Mouse (Mus musculus) neural tube, embryonic 11.5 days (tissue): ENCODE data around the gene Syn3. TPM values are rescaled to one million over a fixed set of nuclear protein-coding genes. Genes with fewer than 3 reads are reported as not detected.
A peak's percentile ranks its signal among the peaks of the same experiment; 100 is the strongest.

Experiments
- ATAC-seq: fragments of 200-750 bp; cut with Nextera tagmentation; 2 replicates; pipeline ENCODE4 v1.8.0; 2017; ENCODE audit warnings: moderate number of reproducible peaks, mild to moderate bottlenecking, moderate TSS enrichment, moderate library complexity; ENCODE audit not compliant: insufficient read depth, low FRiP score, low TSS enrichment
- DNase-seq: peaks from one replicate; pipeline ENCODE4 v3.0.0-alpha.2; 2015; ENCODE audit warnings: low spot score
- H3K27ac ChIP-seq: fragments of 300-500 bp; sonication (generic); 2 replicates; pipeline ENCODE4 v1.5.1; 2014; ENCODE audit warnings: low read depth, mild to moderate bottlenecking, low read length
- H3K27me3 ChIP-seq: fragments of 300-500 bp; sonication (generic); 2 replicates; pipeline ENCODE4 v1.6.1; 2014; ENCODE audit warnings: mild to moderate bottlenecking, low read length, mixed read lengths; ENCODE audit not compliant: control insufficient read depth, insufficient read depth
- H3K36me3 ChIP-seq: fragments of 300-500 bp; sonication (generic); 2 replicates; pipeline ENCODE4 v1.6.1; 2014; ENCODE audit warnings: mild to moderate bottlenecking, low read length, moderate library complexity, mixed read lengths; ENCODE audit not compliant: control insufficient read depth, insufficient read depth
- H3K4me1 ChIP-seq: fragments of 300-500 bp; sonication (generic); 2 replicates; pipeline ENCODE4 v1.6.1; 2014; ENCODE audit warnings: low read length, mixed read lengths; ENCODE audit not compliant: control insufficient read depth, insufficient read depth
- H3K4me2 ChIP-seq: fragments of 300-500 bp; sonication (generic); 2 replicates; pipeline ENCODE4 v1.6.1; 2014; ENCODE audit warnings: low read depth, mild to moderate bottlenecking, moderate library complexity
- H3K4me3 ChIP-seq: fragments of 300-500 bp; sonication (generic); 2 replicates; pipeline ENCODE4 v1.5.1; 2014; ENCODE audit warnings: low read depth, low read length
- H3K9ac ChIP-seq: fragments of 300-500 bp; sonication (generic); 2 replicates; pipeline ENCODE4 v1.6.1; 2014; ENCODE audit warnings: mild to moderate bottlenecking, low read length
- H3K9me3 ChIP-seq: fragments of 300-500 bp; sonication (generic); 2 replicates; pipeline ENCODE4 v1.6.1; 2016; ENCODE audit warnings: low read length; ENCODE audit not compliant: control insufficient read depth
- WGBS: fragments of 180-500 bp; shearing (Covaris S2); extraction: QIAGEN DNeasy Blood & Tissue Kit; methylation state at CpG from one replicate; pipeline ENCODE4 v1.1.7; 2014; 5-methylcytosine and 5-hydroxymethylcytosine counted together
- polyA plus RNA-seq: library from polyadenylated mRNA; unstranded; fragments of >200 nt; fragmentation: Nextera tagmentation; extraction: Ambion mirVana; gene quantifications from 2 replicates; pipeline ENCODE4 v1.2.1, GENCODE M21; 2014

Syn3 gene
- polyA plus RNA-seq, 1 experiment from 2014 or later, result 4.4 TPM

DNA sequence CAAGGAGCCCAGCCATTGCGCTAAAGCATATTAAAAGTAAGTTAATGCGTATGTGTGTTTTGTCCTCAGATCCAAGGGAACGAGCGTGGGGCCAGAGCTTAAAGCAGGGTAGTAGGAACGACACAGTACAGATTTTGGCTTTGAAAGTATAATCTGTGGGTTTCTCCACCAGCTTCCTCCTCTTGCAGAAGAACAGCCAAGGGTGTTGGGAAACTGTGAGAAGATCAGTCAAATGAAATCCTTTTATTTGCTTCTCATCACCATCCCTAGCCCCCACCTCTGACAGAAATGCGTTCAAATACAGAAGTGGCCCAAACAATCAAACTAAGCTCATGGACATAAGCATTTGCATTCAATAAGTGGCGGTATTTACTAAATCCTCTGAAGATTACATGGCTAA lies 22.0 kb downstream of the Syn3 start:
- Histone ChIP-seq H3K4me2 (no peak overlapping the region), H3K9ac (no peak overlapping the region), H3K9me3 (no peaks in the 10 kb centered on the region), H3K4me3 (no peak overlapping the region), H3K27ac (no peak overlapping the region), H3K27me3 (no peaks in the 10 kb centered on the region), H3K36me3 (no peaks in the 10 kb centered on the region), H3K4me1 (no peaks in the 10 kb centered on the region)
- WGBS, result 90% methylated on average over 7 of the region's 7 CpGs
- ATAC-seq (no peak), DNase-seq (no peak)

DNA sequence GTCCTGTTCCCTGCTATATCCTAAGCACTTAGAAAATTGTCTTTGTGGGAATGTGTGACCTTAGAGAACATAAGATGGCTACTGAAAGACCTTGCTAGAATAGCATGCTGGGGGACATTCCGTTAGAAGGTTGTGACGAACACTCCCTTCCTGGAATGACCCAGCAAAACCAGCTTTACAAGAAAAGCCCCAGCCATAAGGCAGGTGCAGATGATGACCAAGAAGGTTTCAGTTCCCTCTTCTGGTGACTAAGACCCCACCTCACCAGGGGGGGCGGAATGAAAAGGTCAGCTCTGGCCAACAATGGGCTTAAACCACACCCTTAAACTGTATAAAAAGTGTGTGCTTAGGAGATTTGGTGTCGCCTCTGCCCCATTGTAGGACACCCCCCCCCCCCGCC lies 23.4 kb downstream of the Syn3 start:
- ATAC-seq (no peak), DNase-seq (no peak)
- Histone ChIP-seq H3K4me1 (no peaks in the 10 kb centered on the region), H3K36me3 (no peaks in the 10 kb centered on the region), H3K4me3 (no peak overlapping the region), H3K4me2 (no peak overlapping the region), H3K27ac (no peak overlapping the region), H3K27me3 (no peaks in the 10 kb centered on the region), H3K9ac (no peak overlapping the region), H3K9me3 (no peaks in the 10 kb centered on the region)
- WGBS, result 91% methylated on average over 5 of the region's 5 CpGs

DNA sequence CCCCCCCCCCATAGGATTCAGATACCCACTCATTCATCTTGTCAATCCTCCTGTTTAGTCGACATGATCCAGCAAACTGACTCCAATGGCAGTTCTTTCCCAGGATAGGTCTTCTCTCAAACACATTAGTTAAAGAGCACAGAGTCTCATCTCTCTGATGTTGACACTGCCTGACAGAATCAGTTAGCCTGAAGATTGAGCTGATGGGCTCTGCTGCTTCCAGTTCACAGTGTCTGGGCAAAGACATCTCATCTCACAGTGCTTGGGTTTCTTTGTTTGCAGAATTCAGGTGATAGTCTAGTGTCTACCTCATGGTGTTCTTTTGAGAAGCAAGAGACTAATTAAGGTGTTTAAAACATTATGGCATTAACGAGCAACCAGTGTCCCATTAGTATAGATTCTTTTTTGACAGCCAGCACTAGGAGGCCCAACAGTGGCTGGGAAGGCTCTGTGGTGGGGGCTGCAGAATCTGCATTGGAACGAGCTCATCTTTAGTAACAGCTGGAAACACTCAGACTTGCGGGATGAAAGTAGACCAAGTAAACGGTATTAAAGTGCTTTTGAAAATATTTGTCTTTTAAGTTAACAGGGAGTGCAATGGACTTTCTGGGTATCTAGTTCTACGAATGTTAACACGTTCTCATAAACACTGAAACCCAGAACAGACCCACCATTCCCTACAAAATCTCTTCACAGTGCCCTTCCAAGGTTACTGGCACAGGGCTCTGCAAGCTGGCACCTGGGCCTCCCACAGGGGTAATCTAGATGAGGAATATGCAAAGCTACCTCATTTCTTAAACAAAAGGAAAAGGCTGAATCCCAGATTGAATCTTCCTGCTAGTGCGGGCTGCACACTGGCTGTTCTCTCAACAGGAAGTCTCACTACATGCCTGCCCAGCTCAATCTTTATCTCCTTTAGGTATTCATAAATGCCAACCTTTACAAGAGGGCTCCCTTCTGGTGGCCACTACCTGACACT lies 24.2 kb downstream of the Syn3 start:
- DNase-seq, result no peak
- Histone ChIP-seq H3K4me1 (no peaks in the 10 kb centered on the region), H3K27ac (no peak overlapping the region), H3K9ac (no peak overlapping the region), H3K27me3 (no peaks in the 10 kb centered on the region), H3K9me3 (no peaks in the 10 kb centered on the region), H3K4me3 (no peak overlapping the region), H3K36me3 (no peaks in the 10 kb centered on the region), H3K4me2 (no peak overlapping the region)
- WGBS, result 76% methylated on average over 8 of the region's 8 CpGs
- ATAC-seq, result no peak

DNA sequence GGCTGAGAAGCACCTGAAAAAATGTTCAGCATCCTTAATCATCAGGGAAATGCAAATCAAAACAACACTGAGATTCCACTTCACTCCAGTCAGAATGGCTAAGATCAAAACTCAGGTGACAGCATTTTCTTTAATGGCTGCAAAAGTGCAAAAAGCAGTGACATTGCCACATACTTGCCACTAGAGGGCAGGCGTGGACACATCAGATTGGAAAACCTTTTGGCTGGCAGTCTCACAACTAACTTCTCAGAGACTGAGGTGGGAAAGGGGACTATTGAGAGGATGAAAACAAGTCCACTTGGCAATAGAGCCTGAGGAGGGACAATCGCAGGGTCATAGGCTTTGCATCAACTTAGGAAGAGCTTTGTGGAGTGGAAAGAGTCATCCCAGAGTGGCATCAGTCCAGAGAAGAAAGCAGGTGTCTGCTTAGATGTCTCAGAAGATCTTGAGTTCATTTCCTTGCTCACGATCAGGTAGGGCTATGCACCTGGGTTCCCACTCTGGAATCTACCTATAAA lies 25.0 kb downstream of the Syn3 start:
- H3K9me3 ChIP-seq, result no peaks in the 10 kb centered on the region
- DNase-seq (peak; percentile 50), ATAC-seq (no peak)
- H3K4me3 ChIP-seq, result no peak overlapping the region
- H3K4me1 ChIP-seq, result no peaks in the 10 kb centered on the region
- 43% methylated on average over 3 of the region's 3 CpGs for WGBS
- H3K36me3 ChIP-seq, result no peaks in the 10 kb centered on the region
- no peak overlapping the region for H3K4me2 ChIP-seq
- no peak overlapping the region for H3K9ac ChIP-seq
- no peaks in the 10 kb centered on the region for H3K27me3 ChIP-seq
- no peak overlapping the region for H3K27ac ChIP-seq

DNA sequence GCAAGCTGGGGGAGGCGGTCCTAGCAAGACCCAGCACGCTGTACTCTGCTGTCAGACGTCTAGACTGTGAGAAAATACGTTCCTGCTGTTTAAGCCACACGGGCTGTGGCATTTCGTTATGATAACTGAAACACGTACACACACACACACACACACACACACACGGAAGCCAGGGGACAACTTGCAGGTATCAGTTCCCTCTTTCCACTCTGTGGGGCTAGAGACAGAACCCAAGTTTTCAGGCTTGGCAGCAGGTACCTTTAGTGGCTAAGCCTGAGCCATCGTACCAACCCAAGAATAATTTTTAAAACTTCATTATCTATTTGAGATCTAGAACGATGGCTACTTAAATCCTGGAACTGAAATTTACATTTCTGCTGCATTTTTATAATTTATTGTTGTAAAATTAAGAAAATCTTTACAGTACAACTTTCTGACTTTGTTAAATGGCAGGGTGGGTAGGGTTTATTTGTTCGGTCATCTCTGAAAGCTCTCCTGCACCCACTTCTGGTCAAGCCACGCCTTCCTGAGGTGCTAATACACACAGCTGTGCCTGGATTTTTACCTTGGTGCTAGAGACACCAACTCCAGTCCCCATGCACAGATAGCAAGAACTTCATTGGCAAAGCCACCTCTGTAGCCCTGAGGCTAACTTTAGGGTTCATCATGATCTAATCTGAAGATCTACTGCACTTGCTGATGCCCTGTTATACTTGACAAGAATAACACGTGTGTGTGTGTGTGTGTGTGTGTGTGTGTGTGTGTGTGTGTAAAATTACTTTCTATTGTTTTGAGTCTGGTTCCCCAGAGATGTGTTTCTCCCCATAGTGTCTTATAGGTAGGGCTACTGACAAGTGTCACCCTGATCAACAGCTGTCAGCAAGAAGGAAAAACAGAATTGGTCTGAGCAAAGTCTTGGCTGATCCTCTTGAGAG lies 29.8 kb downstream of the Syn3 start:
- DNase-seq (no peak), ATAC-seq (no peak)
- H3K4me2 ChIP-seq, result no peak overlapping the region
- H3K36me3 ChIP-seq, result no peaks in the 10 kb centered on the region
- H3K4me3 ChIP-seq, result no peak overlapping the region
- no peaks in the 10 kb centered on the region for H3K9me3 ChIP-seq
- no peaks in the 10 kb centered on the region for H3K4me1 ChIP-seq
- no peak overlapping the region for H3K9ac ChIP-seq
- no peak overlapping the region for H3K27ac ChIP-seq
- 83% methylated on average over 13 of the region's 13 CpGs for WGBS
- H3K27me3 ChIP-seq, result no peaks in the 10 kb centered on the region

DNA sequence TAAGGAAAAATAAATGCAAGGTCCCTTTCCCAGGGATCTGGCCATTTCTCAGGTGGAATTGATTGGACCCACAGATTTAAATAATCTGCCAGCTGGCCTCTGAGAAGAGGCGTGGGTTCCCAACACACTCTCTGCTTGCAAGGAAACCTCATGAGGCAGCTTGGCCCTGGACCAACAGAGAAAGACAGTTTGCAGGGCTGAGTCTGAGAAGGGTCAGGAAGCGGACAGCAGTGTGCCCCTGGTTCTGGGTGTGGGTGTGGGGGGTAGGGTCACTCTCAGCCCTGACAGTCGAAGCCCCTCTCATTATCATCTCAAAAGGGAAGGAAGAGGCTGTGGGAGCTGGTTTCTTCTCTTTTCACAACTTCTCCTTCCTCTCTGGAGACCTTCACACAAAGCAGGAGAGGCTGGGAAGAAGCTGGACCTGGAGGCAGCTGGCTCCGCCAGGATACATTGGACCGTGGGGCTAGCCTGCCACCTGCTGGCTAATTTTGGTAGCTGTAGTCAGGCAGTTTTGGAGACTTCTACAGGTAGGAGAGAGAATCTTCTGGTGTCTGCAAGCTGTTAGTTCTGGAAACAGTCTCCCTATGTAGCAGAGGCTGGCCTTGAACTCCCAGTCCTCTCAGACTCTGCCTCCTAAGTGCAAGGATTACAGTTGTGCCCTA lies 35.0 kb downstream of the Syn3 start:
- no peak overlapping the region for H3K4me2 ChIP-seq
- no peaks in the 10 kb centered on the region for H3K27me3 ChIP-seq
- no peak overlapping the region for H3K9ac ChIP-seq
- no peaks in the 10 kb centered on the region; the same call in 1 of the 2 replicates for H3K4me1 ChIP-seq
- DNase-seq (peak; percentile 80), ATAC-seq (peak; percentile 81)
- WGBS, result 35% methylated on average over 5 of the region's 5 CpGs
- no peak overlapping the region for H3K4me3 ChIP-seq
- no peaks in the 10 kb centered on the region for H3K9me3 ChIP-seq
- H3K36me3 ChIP-seq, result no peaks in the 10 kb centered on the region
- no peak overlapping the region for H3K27ac ChIP-seq

DNA sequence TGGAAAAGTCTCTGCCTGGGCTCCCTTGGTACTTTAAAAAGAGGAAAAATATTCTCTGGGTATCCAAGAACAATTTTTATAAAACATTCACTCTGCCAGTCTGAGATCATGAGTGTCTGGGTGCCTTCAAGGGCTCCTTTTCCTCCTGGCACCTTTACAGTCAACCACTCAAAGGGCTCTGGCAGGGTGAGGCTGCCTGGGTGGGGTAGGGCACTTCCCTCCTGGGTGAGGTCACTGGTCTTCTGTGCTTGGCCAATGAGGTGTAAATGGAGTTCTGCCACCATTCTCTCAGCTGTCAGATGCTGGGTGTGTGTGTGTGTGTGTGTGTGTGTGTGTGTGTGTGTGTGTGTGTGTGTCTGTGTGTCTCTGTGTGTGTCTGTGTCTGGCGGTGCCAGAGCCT lies 39.1 kb downstream of the Syn3 start:
- H3K27me3 ChIP-seq, result no peaks in the 10 kb centered on the region
- no peak for DNase-seq
- H3K9ac ChIP-seq, result no peak overlapping the region
- no peak for ATAC-seq
- no peak overlapping the region for H3K4me3 ChIP-seq
- no peak overlapping the region for H3K27ac ChIP-seq
- H3K36me3 ChIP-seq, result no peaks in the 10 kb centered on the region
- H3K4me1 ChIP-seq, result peaks cover 9% of the 10 kb centered on the region
- H3K9me3 ChIP-seq, result no peaks in the 10 kb centered on the region
- 60% methylated on average over 1 of the region's 1 CpGs for WGBS
- H3K4me2 ChIP-seq, result no peak overlapping the region

DNA sequence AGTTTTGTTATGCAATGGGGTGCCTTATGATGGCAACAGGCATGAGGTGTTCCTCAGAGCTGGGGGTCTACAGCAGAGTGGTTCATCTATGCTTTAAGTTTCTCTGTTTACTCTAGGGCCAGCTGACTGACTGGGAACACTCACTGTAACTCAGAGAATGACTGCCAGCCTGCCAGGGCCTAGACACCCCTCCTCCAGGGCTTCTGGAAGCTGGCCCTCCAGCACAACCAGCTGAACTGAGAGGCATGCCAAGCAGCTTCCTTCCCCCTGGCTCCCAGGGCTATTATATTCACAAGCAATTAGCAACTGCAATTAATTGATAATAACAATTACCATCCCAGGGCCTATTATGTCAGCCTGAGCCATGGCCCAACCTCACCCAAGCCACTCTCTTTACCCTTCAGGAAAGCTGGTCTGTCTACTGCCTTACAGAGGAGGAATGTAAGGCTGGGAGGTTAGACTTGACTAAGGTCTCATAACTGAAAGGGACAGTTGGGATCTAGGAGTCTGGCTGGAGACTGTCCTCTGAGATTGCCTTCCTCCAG lies 41.0 kb downstream of the Syn3 start:
- Histone ChIP-seq H3K9me3 (no peaks in the 10 kb centered on the region), H3K9ac (no peak overlapping the region), H3K27me3 (no peaks in the 10 kb centered on the region), H3K27ac (no peak overlapping the region), H3K4me3 (no peak overlapping the region), H3K4me1 (peaks cover 9% of the 10 kb centered on the region), H3K4me2 (no peak overlapping the region), H3K36me3 (no peaks in the 10 kb centered on the region)
- ATAC-seq (0 out of 2 replicates have a peak, but pooled peaks have one; percentile 15), DNase-seq (no peak)
